Mouse (Mus musculus): Measurements from ENCODE around the gene Fam168a. TPM values are rescaled to one million over a fixed set of nuclear protein-coding genes. Genes with fewer than 3 reads are reported as not detected.

Fam168a gene
- 4.5 and 5.4 TPM in 2 replicates for polyA plus RNA-seq (2015; fragmentation: Nextera tagmentation; extraction: Ambion mirVana)

- H3K4me3 ChIP-seq (replicated peaks) = peak within 1 kb of the TSS; percentile 92
- peaks cover 23% of the 10 kb centered on the region for H3K4me1 ChIP-seq (replicated peaks)
- no peaks in the 10 kb centered on the region for H3K36me3 ChIP-seq
- H3K9me3 ChIP-seq (replicated peaks) = no peaks in the 10 kb centered on the region
- peak within 1 kb of the TSS; percentile 93 for H3K9ac ChIP-seq
- ATAC-seq (ENCODE audit: low read depth) (peak; percentile 98), DNase-seq (peak; percentile 86)
- under 1% methylated on average over 36 of the region's 37 CpGs for WGBS (ENCODE audit: insufficient replicate concordance)
- 0 out of 2 replicates have a peak, but pooled peaks cover 4% of the 10 kb centered on the region for H3K27me3 ChIP-seq
- H3K27ac ChIP-seq = peak within 1 kb of the TSS; percentile 85
- H3K4me2 ChIP-seq = peak within 1 kb of the TSS; percentile 99
These were observed at the start of gene Fam168a for GRCm38 (mm10) chr7:100706143-100706841. Fam168a (plus strand) TSS chr7:100706635.

GRCm38 (mm10) chr7:100656739-100657138 is 49.7 kb upstream of the Fam168a start:
- no peak overlapping the region for H3K4me3 ChIP-seq (replicated peaks)
- H3K9ac ChIP-seq = no peak overlapping the region
- no peak overlapping the region for H3K4me2 ChIP-seq
- H3K4me1 ChIP-seq (replicated peaks) = 0 out of 2 replicates have a peak, but pooled peaks cover 3% of the 10 kb centered on the region
- H3K9me3 ChIP-seq (replicated peaks) = no peaks in the 10 kb centered on the region
- ATAC-seq (ENCODE audit: low read depth) (no peak), DNase-seq (no peak)
- H3K27ac ChIP-seq = no peak overlapping the region
- no peaks in the 10 kb centered on the region for H3K36me3 ChIP-seq
- H3K27me3 ChIP-seq = no peaks in the 10 kb centered on the region
- WGBS (ENCODE audit: insufficient replicate concordance) = 49% methylated on average over 5 of the region's 5 CpGs

DNA sequence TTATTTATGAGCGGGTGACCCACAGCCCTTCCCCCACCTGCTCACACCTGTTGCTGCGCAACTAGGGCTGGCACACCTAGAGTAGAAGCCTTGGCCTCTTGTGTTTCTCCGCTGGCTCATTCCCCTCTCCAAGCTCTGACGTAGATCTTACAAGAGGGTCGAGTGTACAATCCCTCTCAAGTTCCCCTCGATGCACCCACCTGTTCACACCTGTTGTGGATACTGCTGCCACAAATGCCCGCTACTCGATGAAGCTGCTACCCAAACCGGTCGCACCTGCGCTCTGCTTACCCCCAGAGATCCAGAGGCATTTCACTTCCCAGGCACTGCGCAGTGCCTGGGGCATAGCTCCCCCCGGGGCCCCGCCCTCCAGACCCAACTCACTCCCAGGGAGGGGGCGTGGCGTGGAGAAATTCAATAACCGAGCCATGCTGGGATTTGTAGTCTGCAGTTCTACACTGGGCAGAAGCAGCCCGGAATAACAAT is 48.3 kb upstream of the Fam168a start:
- H3K36me3 ChIP-seq = no peaks in the 10 kb centered on the region
- 36% methylated on average over 18 of the region's 18 CpGs for WGBS (ENCODE audit: insufficient replicate concordance)
- H3K9ac ChIP-seq = no peak overlapping the region
- H3K27me3 ChIP-seq = no peaks in the 10 kb centered on the region
- no peak overlapping the region for H3K4me3 ChIP-seq (replicated peaks)
- peak overlapping the region; percentile 30; the same call in 1 of the 2 replicates for H3K4me2 ChIP-seq
- peaks cover 5% of the 10 kb centered on the region for H3K4me1 ChIP-seq (replicated peaks)
- ATAC-seq (ENCODE audit: low read depth) = 0 out of 2 replicates have a peak, but pooled peaks have one; percentile 37
- no peak overlapping the region for H3K27ac ChIP-seq
- H3K9me3 ChIP-seq (replicated peaks) = no peaks in the 10 kb centered on the region
- peak; percentile 26 for DNase-seq

GRCm38 (mm10) chr7:100661264-100661663 is 45.2 kb upstream of the Fam168a start:
- peaks cover 15% of the 10 kb centered on the region for H3K4me1 ChIP-seq (replicated peaks)
- H3K4me3 ChIP-seq (replicated peaks) = no peak overlapping the region
- H3K27ac ChIP-seq = no peak overlapping the region
- H3K9ac ChIP-seq = no peak overlapping the region
- H3K4me2 ChIP-seq = no peak overlapping the region
- no peaks in the 10 kb centered on the region for H3K36me3 ChIP-seq
- ATAC-seq (ENCODE audit: low read depth) (no peak), DNase-seq (no peak)
- no peaks in the 10 kb centered on the region for H3K9me3 ChIP-seq (replicated peaks)
- peaks cover 16% of the 10 kb centered on the region; the same call in 1 of the 2 replicates for H3K27me3 ChIP-seq
- 61% methylated on average over 7 of the region's 7 CpGs for WGBS (ENCODE audit: insufficient replicate concordance)

DNA sequence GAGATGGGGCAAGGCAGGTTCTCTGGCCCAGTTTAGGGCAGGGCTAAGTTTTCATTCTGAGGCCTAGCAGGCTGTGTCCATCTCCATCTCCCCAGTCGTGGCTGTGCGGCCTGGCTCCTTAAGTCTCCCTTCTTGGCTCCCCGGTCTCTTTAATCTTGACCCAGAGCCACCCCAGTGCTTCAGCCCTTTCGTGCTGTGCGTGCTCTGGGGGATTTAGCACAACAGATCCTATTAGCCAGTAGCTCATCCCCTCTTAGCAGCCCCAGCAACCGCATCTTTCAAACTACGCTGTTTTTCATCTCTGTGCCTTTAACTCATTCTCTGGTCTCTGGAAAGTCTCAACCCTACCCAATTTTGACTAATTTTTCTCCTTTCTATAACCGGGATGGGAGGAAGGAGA is 44.2 kb upstream of the Fam168a start, which contains the start of gene Plekhb1:
TSS of gene Plekhb1 (minus strand) at position 184 of the 400 bp plus-strand sequence.
- Histone ChIP-seq H3K4me3 (replicated peaks) (no peak within 1 kb of the TSS), H3K36me3 (no peaks in the 10 kb centered on the region), H3K27me3 (peaks cover 20% of the 10 kb centered on the region; the same call in 1 of the 2 replicates), H3K4me1 (replicated peaks) (peaks cover 15% of the 10 kb centered on the region), H3K9me3 (replicated peaks) (no peaks in the 10 kb centered on the region), H3K27ac (no peak within 1 kb of the TSS), H3K9ac (no peak within 1 kb of the TSS), H3K4me2 (no peak within 1 kb of the TSS)
- ATAC-seq (ENCODE audit: low read depth) = no peak
- no peak for DNase-seq
- 69% methylated on average over 8 of the region's 8 CpGs for WGBS (ENCODE audit: insufficient replicate concordance)

DNA sequence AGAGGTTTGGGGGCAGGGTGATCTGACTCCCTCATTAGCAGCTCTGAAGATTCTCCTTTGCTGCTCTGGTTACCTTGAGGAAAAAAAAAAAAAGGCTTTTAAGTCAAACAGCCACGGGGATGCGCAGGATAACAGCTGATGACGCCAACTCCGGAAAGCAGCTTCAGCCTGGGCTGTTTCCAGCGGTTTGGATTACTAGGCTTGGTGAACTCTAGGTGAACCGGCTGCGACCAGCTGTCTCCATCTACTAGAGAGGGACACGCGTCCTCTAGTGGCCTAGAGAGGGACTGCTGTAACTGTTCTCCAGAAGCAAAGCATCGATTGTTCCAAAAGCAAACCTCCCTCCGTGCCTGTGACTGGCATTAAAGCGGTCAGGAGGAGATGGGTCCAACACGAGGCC is 43.2 kb upstream of the Fam168a start:
- ATAC-seq (ENCODE audit: low read depth) = peak; percentile 74
- H3K27me3 ChIP-seq = peaks cover 20% of the 10 kb centered on the region; the same call in 1 of the 2 replicates
- no peak overlapping the region for H3K4me3 ChIP-seq (replicated peaks)
- H3K27ac ChIP-seq = no peak overlapping the region
- no peak overlapping the region for H3K9ac ChIP-seq
- peak; percentile 67 for DNase-seq
- WGBS (ENCODE audit: insufficient replicate concordance) = 2% methylated on average over 13 of the region's 13 CpGs
- peaks cover 14% of the 10 kb centered on the region for H3K4me1 ChIP-seq (replicated peaks)
- H3K4me2 ChIP-seq = 0 out of 2 replicates have a peak overlapping the region, but pooled peaks have one; percentile 9
- H3K36me3 ChIP-seq = no peaks in the 10 kb centered on the region
- H3K9me3 ChIP-seq (replicated peaks) = no peaks in the 10 kb centered on the region

DNA sequence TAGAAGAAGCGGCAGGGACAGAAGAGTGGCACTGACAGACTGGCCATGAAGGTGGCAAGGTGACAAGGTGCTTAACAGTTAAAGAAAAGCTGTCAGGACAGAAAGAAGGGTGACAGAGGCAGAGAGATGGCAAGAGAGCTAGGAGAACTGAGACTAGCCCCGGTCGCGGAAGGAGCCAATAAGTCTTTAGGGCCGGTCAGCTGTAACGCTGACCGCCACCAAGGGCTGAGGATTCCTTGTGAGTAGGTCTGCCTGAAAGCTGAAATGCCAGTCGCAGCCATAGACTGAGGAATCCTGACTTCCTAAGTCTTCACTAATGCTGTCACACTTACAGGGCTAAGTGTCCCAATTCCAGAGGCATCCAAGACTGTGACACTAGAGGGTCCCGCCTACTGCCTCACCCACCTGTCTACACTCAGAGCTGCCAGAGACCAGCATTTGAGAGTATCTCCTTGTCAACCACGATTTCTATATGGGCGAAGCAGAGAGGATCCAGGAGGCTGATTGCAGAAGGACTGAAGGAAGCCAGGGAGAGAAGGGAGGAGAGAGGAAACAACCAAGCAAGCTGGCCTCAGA is 42.6 kb upstream of the Fam168a start:
- H3K27me3 ChIP-seq = peaks cover 20% of the 10 kb centered on the region; the same call in 1 of the 2 replicates
- peaks cover 12% of the 10 kb centered on the region for H3K4me1 ChIP-seq (replicated peaks)
- DNase-seq (no peak), ATAC-seq (ENCODE audit: low read depth) (no peak)
- no peak overlapping the region for H3K9ac ChIP-seq
- no peaks in the 10 kb centered on the region for H3K36me3 ChIP-seq
- H3K9me3 ChIP-seq (replicated peaks) = no peaks in the 10 kb centered on the region
- 0 out of 2 replicates have a peak overlapping the region, but pooled peaks have one; percentile 9 for H3K4me2 ChIP-seq
- WGBS (ENCODE audit: insufficient replicate concordance) = 54% methylated on average over 11 of the region's 11 CpGs
- no peak overlapping the region for H3K27ac ChIP-seq
- no peak overlapping the region for H3K4me3 ChIP-seq (replicated peaks)

GRCm38 (mm10) chr7:100670646-100671045 is 35.8 kb upstream of the Fam168a start:
- Histone ChIP-seq H3K36me3 (no peaks in the 10 kb centered on the region), H3K27me3 (peaks cover 39% of the 10 kb centered on the region), H3K4me1 (replicated peaks) (no peaks in the 10 kb centered on the region), H3K27ac (no peak overlapping the region), H3K9me3 (replicated peaks) (no peaks in the 10 kb centered on the region), H3K9ac (no peak overlapping the region), H3K4me2 (no peak overlapping the region), H3K4me3 (replicated peaks) (no peak overlapping the region)
- ATAC-seq (ENCODE audit: low read depth) = no peak
- 63% methylated on average over 5 of the region's 5 CpGs for WGBS (ENCODE audit: insufficient replicate concordance)
- DNase-seq = no peak

DNA sequence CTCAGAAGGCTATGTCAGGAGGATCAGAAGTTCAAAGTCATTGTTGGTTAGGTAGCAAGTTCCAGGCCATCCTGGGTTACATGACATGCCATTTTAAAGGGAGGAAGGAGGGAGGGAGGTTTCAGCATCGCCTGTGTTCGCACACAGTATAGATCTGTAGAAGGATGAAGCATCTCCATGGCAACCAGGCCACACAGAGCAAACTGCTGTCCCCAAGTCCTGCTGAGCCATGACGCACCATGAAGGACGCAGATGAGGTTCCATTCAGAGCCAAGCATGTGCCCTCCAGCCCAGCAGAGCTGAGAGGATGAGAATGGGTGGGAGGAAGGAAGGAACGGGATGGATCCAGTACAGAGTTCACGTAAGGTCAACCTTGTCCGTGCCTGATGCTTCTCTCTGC is 33.0 kb upstream of the Fam168a start:
- H3K27ac ChIP-seq = no peak overlapping the region
- H3K36me3 ChIP-seq = no peaks in the 10 kb centered on the region
- no peak overlapping the region for H3K9ac ChIP-seq
- no peaks in the 10 kb centered on the region for H3K9me3 ChIP-seq (replicated peaks)
- no peaks in the 10 kb centered on the region for H3K4me1 ChIP-seq (replicated peaks)
- peaks cover 38% of the 10 kb centered on the region for H3K27me3 ChIP-seq
- H3K4me2 ChIP-seq = no peak overlapping the region
- no peak for DNase-seq
- 52% methylated on average over 7 of the region's 7 CpGs for WGBS (ENCODE audit: insufficient replicate concordance)
- ATAC-seq (ENCODE audit: low read depth) = no peak
- H3K4me3 ChIP-seq (replicated peaks) = no peak overlapping the region

DNA sequence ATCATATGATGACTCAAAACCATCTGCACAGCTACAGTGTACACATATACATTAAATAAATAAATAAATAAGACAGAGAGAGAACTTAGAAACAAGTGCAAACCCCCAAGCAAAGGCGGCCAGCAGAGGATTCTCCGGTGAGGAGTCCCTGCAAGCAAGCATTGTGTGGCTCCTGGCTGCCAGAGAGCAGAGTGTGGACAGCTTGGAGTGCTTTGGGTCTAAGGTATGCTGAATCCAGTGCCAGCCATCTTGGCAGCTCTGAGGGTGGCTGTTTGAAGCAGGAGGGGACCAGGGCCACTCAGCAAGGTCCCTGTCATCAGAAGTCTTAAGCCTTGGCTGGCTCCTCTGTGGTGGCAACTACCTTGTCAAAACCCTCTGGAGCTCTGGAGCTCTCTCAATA is 31.5 kb upstream of the Fam168a start:
- no peaks in the 10 kb centered on the region for H3K9me3 ChIP-seq (replicated peaks)
- peaks cover 6% of the 10 kb centered on the region; the same call in 1 of the 2 replicates for H3K4me1 ChIP-seq (replicated peaks)
- DNase-seq (peak; percentile 18), ATAC-seq (ENCODE audit: low read depth) (no peak)
- H3K27me3 ChIP-seq = peaks cover 38% of the 10 kb centered on the region
- H3K4me2 ChIP-seq = no peak overlapping the region
- no peaks in the 10 kb centered on the region for H3K36me3 ChIP-seq
- WGBS (ENCODE audit: insufficient replicate concordance) = 84% methylated on average over 2 of the region's 2 CpGs
- no peak overlapping the region for H3K9ac ChIP-seq
- H3K27ac ChIP-seq = no peak overlapping the region
- H3K4me3 ChIP-seq (replicated peaks) = no peak overlapping the region

- peaks cover 24% of the 10 kb centered on the region for H3K27me3 ChIP-seq
- 73% methylated on average over 5 of the region's 5 CpGs for WGBS (ENCODE audit: insufficient replicate concordance)
- H3K4me2 ChIP-seq = no peak overlapping the region
- H3K4me1 ChIP-seq (replicated peaks) = peaks cover 6% of the 10 kb centered on the region; the same call in 1 of the 2 replicates
- no peaks in the 10 kb centered on the region for H3K9me3 ChIP-seq (replicated peaks)
- H3K4me3 ChIP-seq (replicated peaks) = no peak overlapping the region
- H3K27ac ChIP-seq = no peak overlapping the region
- ATAC-seq (ENCODE audit: low read depth) = no peak
- no peaks in the 10 kb centered on the region for H3K36me3 ChIP-seq
- DNase-seq = no peak
- H3K9ac ChIP-seq = no peak overlapping the region
These were observed 28.4 kb upstream of the Fam168a start for GRCm38 (mm10) chr7:100678052-100678451.

Data from liver, embryonic 13.5 days (tissue).